ENCODE assay signal across 16 mouse cellular contexts in the genomic region with DNA sequence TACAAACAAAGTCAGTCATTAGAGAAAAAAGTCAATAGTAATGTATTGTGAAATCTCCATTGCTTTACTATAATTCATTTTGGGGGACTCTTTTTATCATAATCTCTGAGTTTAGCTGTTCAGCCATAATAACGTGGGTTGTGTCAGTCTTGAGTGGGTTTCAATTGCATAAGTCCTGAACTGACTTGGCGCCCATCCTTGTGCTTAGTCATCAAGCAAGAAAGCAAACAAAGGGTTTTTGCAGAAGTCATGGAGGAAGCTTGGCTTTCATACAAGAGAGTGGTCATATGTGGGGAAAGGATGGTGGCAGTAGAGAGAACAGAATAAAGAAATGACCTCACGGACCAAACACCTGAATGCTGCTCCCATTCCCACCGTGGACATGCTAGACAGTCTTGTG.
"Had no signal": no experiment of that assay in that cellular context is flagged by ENCODE, and none has a peak within 500 bp of the region (broad histone marks: within the 10 kb centered on the region; RNA-seq: fewer than 3 reads in every experiment).

No protein-coding gene starts in this region.

- ATAC-seq: liver, postnatal 0 days; midbrain, embryonic 15.5 days had no signal

- H3K4me3 ChIP-seq: layer of hippocampus, adult 2 months; limb, embryonic 10.5 days; liver, embryonic 13.5 days; lung, embryonic 15.5 days; megakaryocyte, embryonic 14.5 days; midbrain, embryonic 15.5 days; neural tube, embryonic 13.5 days had no signal

- H3K4me2 ChIP-seq: liver, embryonic 13.5 days; lung, embryonic 15.5 days; midbrain, embryonic 11.5 days; midbrain, embryonic 15.5 days; neural tube, embryonic 13.5 days had no signal

- H3K27me3 ChIP-seq: liver, embryonic 13.5 days; lung, embryonic 15.5 days; megakaryocyte, embryonic 14.5 days; midbrain, embryonic 15.5 days; neural tube, embryonic 13.5 days had no signal

- H3K36me3 ChIP-seq: limb, embryonic 10.5 days; liver, embryonic 13.5 days; lung, embryonic 15.5 days; midbrain, embryonic 15.5 days; neural tube, embryonic 13.5 days had no signal

- DNase-seq: kidney, postnatal 10 days; kidney, postnatal 4 days; liver, embryonic 13.5 days; liver, postnatal 0 days; lung, postnatal 14 days; retina, postnatal 1 day; right cerebral cortex, postnatal 14 days; thymus, adult 18-20 months; thymus, postnatal 25 days had no signal
